Mouse (Mus musculus): Measurements from ENCODE around the gene Iqcn. TPM values are rescaled to one million over a fixed set of nuclear protein-coding genes. Genes with fewer than 3 reads are reported as not detected.
A peak's percentile ranks its signal among the peaks of the same experiment; 100 is the strongest.

Gene Iqcn
- polyA plus RNA-seq, 1 experiment from 2014 or later: 0.04 TPM

- DNase-seq (ENCODE audit: low spot score): no peak
Measured at GRCm38 (mm10) chr8:70678679-70679078, 24.6 kb upstream of the Iqcn start.

DNA sequence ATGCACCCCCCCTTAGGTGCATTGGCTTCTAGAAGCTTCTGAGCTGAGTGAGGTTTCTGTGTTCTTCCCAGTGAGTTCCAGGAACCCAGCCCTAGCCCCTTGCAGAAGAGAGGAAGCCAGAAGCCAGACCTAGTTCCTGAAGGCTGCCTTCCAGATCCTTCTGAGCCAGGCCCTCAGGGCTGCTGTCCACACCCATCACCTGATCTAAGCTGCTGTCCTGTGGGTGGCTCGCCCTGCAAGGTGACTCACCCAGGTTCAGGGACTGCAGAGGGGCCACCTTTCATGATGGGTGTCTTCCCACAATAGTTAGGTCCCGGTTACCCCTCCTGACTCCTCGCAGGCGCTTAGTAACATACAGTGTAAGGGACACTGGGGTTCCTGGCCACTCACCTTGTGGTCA is 23.9 kb upstream of the Iqcn start:
- DNase-seq (ENCODE audit: low spot score): no peak

- DNase-seq (ENCODE audit: low spot score): no peak
Measured at GRCm38 (mm10) chr8:70680039-70680438, 23.2 kb upstream of the Iqcn start.

- no peak for DNase-seq (ENCODE audit: low spot score)
Measured at GRCm38 (mm10) chr8:70681410-70681809, 21.8 kb upstream of the Iqcn start.

- no peak for DNase-seq (ENCODE audit: low spot score)
Measured at GRCm38 (mm10) chr8:70682193-70682592, 21.1 kb upstream of the Iqcn start.

GRCm38 (mm10) chr8:70682692-70683091 is 20.6 kb upstream of the Iqcn start:
- DNase-seq (ENCODE audit: low spot score): no peak

GRCm38 (mm10) chr8:70684291-70684690 is 19.0 kb upstream of the Iqcn start:
- DNase-seq (ENCODE audit: low spot score): no peak

- DNase-seq (ENCODE audit: low spot score): no peak
Measured at GRCm38 (mm10) chr8:70687576-70687975, 15.7 kb upstream of the Iqcn start.

- DNase-seq (ENCODE audit: low spot score): no peak
Measured at GRCm38 (mm10) chr8:70688136-70688535, 15.1 kb upstream of the Iqcn start.

DNA sequence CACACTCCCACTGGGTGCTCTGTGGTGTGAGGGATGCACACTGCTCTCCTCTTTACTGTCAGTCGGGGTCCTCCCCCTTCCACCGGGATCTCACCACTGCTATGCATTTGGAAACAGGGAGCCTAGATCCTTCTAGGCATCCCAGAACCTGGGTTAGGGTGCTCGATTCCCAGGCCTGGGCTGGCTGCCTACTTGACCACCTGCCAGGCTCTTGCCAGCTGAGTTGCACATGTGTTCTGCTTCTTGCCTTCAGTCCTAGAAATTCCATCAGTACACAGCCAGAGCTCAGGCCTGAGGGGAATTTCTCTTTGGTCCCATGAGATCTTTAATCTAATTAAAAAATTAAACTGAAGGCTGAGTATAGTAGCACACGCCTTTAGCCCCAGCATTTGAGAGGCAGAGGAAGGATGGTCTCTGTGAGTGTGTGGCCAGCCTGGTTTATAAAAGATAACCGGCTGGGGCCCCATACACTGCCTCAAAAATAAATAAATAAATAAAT is 13.3 kb upstream of the Iqcn start:
- DNase-seq (ENCODE audit: low spot score): no peak

DNA sequence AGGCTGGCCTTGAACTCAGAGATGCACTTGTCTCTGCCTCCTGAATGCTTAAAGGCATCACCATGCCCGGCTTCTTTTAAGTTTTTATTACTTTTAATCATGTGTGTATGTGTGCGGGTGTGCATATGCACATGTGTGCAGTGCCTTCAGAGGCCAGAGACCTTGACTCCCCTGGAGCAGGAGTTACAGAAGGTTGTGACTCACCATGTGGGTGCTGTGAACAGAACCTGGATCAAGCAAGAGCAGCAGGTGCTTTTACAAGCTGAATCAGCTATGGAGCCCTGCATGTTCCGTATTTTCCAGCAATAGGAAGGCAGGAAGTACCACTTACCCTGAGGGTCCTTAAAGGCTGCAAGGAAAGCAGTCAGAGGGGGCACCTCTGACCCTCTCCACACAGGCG is 12.0 kb upstream of the Iqcn start:
- no peak for DNase-seq (ENCODE audit: low spot score)

- no peak for DNase-seq (ENCODE audit: low spot score)
Measured at GRCm38 (mm10) chr8:70691727-70692231, 11.5 kb upstream of the Iqcn start.

- DNase-seq (ENCODE audit: low spot score): no peak
Measured at GRCm38 (mm10) chr8:70693636-70694035, 9.6 kb upstream of the Iqcn start.

DNA sequence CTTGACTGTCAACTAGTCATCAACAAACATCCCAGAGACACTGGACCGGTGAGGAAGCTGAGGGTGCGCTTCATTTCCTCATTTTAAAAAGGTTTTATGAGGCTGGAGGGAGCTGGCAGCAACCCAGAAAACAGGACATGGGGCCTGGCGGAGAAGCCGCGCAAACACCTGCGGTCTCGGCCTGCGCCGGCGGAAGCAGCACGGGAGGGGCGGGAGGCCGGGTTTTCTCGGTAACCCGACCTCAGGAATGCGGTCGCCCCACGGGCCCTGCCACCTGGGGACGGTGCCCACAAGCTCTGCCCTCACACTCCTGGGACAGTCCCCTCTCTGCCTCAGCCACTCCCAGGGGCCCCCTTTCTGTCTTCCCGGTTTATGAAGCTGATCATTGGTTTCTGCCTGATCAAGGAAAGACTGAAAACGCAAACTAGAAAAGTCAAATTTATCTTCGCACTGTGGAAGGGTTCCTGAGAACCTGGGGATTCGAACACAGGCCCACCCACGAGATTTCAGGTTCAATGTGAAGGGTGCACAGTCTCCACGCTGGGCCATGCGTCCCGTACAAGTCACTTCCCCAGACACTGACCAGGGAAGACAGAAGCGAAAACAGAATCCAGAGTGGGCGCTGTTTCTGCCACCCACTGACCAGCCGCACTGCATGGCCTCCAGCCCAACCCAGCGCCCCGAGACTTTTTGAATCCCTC is 7.8 kb upstream of the Iqcn start:
- DNase-seq (ENCODE audit: low spot score): peak; percentile 75

- peak; percentile 80 for DNase-seq (ENCODE audit: low spot score)
Measured at GRCm38 (mm10) chr8:70696019-70696885, 7.0 kb upstream of the Iqcn start.

GRCm38 (mm10) chr8:70696946-70697345 is 6.3 kb upstream of the Iqcn start:
- DNase-seq (ENCODE audit: low spot score): no peak

DNA sequence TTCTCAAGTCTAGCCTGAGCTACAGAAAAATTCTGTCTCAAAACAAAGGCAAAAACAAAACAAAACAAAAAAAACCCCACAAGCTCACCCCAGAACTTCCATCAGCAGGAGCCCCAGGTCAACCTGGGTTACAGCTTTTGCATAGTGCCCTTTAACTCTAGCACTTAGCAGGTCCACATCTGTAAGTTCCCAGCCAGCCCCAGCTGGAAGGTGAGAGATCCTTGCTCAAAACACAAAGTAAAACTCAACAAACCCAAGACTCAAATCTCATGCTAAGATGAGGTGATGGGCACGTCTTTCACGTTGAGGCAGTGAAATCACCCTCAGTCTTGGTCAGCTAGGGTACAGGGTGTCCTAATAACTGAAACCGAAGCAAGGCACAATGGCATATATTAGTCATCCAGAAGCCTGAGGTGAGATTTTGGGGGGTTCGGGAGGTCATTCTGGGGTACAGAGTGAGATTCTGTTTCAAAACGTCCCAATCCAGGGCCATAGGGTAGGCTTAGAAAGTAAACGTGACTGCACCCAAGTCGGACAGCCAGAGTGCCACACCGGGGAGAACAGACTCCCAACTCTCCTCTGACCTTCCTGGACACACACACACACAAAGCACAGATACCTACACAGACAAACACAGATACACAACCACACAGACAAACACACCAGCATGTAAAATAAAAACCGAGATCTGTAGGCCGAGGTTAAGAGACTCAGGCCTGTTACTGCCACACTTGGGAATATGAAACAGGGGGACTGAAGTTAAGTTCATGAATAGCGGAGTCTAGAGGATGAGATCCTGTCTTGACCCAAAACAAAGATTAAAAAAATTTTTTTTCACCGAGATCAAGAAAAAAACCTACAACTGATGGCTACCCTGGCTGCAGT is 5.6 kb upstream of the Iqcn start:
- DNase-seq (ENCODE audit: low spot score): no peak

GRCm38 (mm10) chr8:70698310-70699109 is 4.7 kb upstream of the Iqcn start, which contains the start of gene Jund:
Jund (plus strand) TSS chr8:70698949.
- DNase-seq (ENCODE audit: low spot score): peak; percentile 100

DNA sequence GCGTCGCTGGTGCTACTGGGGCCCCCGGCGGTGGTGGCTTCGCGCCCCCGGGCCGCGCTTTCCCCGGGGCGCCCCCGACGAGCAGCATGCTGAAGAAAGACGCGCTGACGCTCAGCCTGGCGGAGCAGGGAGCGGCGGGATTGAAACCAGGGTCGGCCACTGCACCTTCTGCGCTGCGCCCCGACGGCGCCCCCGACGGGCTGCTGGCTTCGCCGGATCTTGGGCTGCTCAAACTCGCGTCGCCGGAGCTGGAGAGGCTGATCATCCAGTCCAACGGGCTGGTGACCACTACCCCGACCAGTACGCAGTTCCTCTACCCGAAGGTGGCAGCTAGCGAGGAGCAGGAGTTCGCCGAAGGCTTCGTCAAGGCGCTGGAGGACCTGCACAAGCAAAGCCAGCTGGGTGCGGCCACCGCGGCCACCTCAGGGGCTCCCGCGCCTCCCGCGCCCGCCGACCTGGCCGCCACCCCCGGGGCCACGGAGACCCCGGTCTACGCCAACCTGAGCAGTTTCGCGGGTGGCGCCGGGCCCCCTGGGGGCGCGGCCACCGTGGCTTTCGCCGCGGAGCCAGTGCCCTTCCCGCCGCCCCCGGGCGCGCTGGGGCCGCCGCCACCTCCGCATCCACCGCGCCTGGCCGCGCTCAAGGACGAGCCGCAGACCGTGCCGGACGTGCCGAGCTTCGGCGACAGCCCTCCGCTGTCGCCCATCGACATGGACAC is 4.0 kb upstream of the Iqcn start:
- DNase-seq (ENCODE audit: low spot score): no peak

Measured in thymus, postnatal 0 days (tissue).